Mouse (Mus musculus) urinary bladder, postnatal 14 days (tissue): ENCODE measurements at regions not wholly inside any gene's neighbourhood (a gene's known extent, or its start where the extent isn't known, plus 50 kb on each side); places are given as distances from the start of the nearest gene placed in this dataset.
"Not testable (repeated sequence)": the region's sequence is repeated elsewhere in the genome, so short reads cannot be mapped to it uniquely, and the experiment has no call there.

Experiments
- DNase-seq: peaks from one replicate; pipeline ENCODE4 v3.0.0; 2021; ENCODE audit warnings: low spot score

GRCm38 (mm10) chr13:61957197-61957596 lies 172.5 kb upstream of the Zfp808 start:
- not testable (repeated sequence) for DNase-seq

DNA sequence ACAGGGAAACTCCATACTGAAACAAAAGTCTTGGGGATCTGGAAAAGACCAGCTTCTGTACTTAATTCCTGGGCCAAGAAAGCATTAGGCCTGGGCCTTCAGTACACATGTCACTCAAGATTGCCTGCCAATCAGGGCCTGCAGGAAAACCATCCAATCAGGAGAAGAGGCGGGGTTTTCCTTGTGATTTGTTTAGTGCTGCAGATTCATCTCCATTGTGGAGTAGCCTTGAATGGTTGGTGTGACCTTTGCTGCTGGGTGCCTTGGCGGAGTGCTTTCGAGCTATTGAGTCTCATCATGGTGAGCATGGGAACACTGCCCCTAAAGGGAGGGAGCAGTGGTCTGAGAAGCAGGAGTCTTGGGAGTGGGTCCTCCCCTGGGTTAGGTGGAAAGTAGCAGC lies 150.8 kb upstream of the Zfp808 start:
- DNase-seq, result not testable (repeated sequence)

- not testable (repeated sequence) for DNase-seq
Measured at GRCm38 (mm10) chr13:61996519-61996918, 133.2 kb upstream of the Zfp808 start.

- DNase-seq, result peak; percentile 18
Measured at GRCm38 (mm10) chr13:61998803-61999202, 130.9 kb upstream of the Zfp808 start.

DNA sequence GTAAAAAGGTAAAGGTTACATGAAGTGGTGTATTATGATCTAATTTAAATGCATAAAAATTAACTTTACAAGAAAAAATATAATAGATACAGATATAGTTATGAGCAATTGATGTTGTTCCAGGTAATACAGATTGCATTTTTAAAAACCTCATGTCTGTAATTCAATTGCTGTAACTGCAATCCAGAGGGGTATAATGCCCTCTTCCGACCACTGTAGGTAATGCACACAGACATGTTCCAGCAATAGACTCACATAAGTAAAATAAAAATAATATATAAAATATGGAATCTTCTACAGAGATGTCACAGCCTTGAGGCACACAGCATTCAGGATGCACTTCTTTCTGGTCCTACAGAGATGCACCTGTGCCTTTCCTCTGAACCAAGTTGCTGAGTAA lies 122.4 kb upstream of the Zfp808 start:
- DNase-seq, result peak; percentile 28

- peak; percentile 16 for DNase-seq
Measured at GRCm38 (mm10) chr13:62015424-62016167, 114.1 kb upstream of the Zfp808 start.

GRCm38 (mm10) chr13:62016168-62016502 lies 113.6 kb upstream of the Zfp808 start:
- DNase-seq, result not testable (repeated sequence)

DNA sequence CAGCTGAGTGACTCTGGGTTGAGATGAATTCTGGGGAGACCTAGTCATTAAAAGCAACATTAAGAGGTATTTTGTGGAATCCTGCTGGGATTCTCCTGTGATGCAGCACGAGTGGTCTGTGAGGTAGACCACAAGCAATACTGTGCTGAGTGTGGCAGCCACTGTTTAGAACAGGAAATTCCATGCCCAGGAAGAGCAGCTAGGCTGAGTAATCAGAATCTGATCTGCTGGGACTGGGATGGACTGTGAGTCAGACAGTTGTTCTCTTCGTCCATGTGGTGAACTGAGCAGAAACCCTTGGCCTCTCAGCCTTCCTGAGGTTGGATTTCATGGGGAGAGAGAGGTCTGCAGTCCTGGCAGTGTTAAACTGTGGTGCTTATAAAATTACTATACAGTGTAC lies 92.0 kb upstream of the Zfp808 start:
- not testable (repeated sequence) for DNase-seq

- DNase-seq, result not testable (repeated sequence)
Measured at GRCm38 (mm10) chr13:62077951-62078671, 51.6 kb upstream of the Zfp808 start.

DNA sequence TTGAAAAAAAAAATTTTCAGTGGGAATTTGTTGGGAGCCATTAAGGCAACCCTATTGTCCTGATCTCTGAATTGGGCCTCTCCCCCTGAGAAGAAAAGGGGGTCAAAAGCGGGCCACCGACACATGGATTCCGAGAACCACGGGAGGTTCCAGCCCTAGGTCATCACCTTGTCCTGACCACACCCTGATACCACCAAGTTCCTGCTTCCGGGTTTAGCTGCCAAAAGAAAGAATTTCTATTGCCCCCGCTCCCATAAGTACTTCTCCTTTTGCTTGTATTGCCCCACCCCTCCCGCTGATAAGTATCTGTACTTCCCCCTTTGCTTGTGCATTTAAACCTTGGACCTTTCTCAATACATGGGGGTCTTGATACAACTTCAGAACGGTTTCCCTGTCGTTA lies 50.8 kb upstream of the Zfp808 start:
- not testable (repeated sequence) for DNase-seq
